Mouse (Mus musculus) kidney, adult 2 months (tissue): ENCODE measurements around the gene Otop3.
A peak's percentile ranks its signal among the peaks of the same experiment; 100 is the strongest.

Source experiments
- CTCF ChIP-seq: fragments of 200-500 bp; conservative IDR thresholded peaks from 2 replicates; pipeline ENCODE4 v1.5.1; 2011; ENCODE audit warnings: low read depth, mild to moderate bottlenecking, control low read depth, low read length, moderate library complexity, mixed read lengths; ENCODE audit not compliant: insufficient read depth, insufficient read length
- POLR2A ChIP-seq: fragments of 200-500 bp; IDR thresholded peaks from one replicate; pipeline ENCODE4 v1.6.1; 2011; ENCODE audit warnings: low read depth, low read length, control low read depth

DNA sequence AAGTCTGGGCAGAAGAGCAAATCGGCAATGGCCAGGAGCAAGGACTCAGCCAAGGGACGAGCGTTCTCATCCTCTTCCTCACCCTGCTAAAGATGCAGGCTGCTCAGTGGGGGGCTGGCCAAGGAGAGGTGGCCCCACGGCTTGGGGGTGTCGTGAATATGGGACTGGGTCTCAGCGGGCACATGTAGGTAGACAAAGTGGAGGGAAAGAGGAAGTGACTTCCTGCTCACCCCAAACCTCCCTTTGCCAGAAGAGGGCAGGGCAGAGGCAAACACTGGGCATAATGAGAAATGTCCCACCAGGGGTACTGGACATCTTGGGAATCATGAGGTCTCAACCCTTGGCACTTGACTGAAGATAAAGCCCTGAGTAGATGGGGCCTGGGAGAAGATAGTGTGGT is 25.2 kb downstream of the Otop3 start:
- no peak for TF ChIP-seq POLR2A
- TF ChIP-seq CTCF, result 0 out of 2 replicates have a peak, but pooled peaks have one; percentile 10
